Mouse (Mus musculus) urinary bladder, postnatal 25 days (tissue): ENCODE data around the gene Itga6.

Source experiments
- DNase-seq: peaks from one replicate; pipeline ENCODE4 v3.0.0; 2022; ENCODE audit warnings: low spot score

The Itga6 gene

GRCm38 (mm10) chr2:71734792-71735392, 10.5 kb upstream of the Itga6 start:
- DNase-seq, result no peak

DNA sequence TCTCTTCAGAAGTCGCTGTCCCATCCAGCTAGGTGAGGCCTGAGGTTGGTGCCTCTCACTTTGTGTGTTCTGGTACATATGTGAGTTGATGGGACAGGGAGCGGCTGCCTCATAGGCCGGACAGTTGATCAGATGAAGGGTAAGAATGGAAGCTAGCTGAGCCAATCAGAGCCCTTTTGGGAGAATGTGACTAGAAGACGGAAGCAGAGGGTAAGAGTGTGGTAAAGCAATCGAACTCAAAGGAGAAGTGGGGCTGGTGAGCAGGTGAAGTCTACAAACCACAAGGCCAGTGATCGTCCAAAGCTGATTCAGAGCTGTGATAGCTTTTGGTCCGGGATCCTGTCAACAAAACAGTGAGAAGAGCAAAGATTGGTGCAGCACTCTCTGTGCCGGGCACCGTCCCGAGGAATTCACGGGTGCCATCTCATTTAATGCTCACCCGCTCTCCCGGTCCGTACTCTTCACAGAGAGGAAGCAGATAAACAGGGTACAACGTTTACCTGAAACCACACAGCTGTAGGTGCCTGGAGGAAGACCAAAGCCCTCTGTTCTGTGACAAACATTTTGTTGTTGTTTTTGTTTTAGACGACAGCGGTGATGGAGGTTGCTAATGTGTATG, 9.8 kb upstream of the Itga6 start:
- DNase-seq, result no peak

- no peak for DNase-seq
Observed at GRCm38 (mm10) chr2:71736213-71736612, 9.2 kb upstream of the Itga6 start.

- no peak for DNase-seq
Observed at GRCm38 (mm10) chr2:71739173-71739860, 6.1 kb upstream of the Itga6 start.

- DNase-seq, result no peak
Observed at GRCm38 (mm10) chr2:71742557-71742956, 2.9 kb upstream of the Itga6 start.

DNA sequence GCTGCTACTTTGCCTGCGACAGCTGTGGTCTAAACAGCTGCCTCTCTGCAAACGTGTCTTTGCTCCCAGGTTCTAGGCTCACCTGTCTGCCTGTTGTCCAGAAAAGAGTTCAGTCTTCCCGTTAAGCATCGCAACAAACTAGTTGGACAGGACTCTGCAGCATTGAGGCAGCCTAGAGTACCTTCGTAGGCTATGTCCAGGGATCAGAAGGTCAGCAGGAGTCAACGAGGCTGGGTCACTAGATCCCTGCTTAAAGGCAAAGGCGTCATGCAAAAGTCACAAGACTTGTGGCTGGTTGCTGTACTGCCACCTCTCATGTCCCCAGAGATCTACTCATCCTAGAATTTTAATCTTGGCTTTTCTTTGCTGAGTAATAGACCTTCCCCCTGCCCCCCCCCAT, 2.0 kb upstream of the Itga6 start:
- no peak for DNase-seq

- no peak for DNase-seq
Observed at GRCm38 (mm10) chr2:71744320-71744719, 1.1 kb upstream of the Itga6 start.

DNA sequence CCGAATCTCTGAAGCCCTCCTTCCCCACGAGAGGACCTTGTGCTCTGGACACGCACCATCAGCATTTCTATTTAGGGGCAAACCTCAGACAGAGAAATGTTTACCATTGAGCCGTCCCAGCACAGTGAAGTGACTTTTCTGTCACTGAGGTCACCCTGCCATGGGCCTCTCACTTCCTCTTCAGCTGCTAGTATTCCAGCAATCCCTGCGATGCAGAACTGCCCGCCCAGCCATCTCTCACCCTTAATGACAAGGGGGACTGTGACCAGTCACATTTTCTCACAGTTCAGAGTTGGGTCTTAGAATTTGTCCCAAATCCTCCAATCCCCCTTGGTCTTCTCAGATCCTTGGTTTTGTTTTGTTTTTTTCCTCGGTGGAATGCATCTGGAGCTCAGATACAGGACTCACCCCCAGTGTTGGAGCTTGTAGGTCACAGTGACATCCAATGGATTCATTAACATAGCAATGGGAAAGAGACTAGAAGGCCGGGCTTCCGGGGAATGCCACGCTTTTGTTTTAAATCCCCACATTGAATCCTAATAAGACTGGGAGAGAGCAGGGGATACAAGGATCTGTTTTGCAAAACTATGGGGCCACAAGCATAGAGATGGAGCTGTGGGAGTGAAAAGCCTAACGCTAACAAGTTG, 432 bp upstream of the Itga6 start:
- no peak for DNase-seq

- DNase-seq, result no peak
Observed at GRCm38 (mm10) chr2:71748451-71748850, 3.0 kb downstream of the Itga6 start.

GRCm38 (mm10) chr2:71749367-71750086, 4.1 kb downstream of the Itga6 start:
- no peak for DNase-seq

GRCm38 (mm10) chr2:71750087-71750453, 4.7 kb downstream of the Itga6 start:
- no peak for DNase-seq

GRCm38 (mm10) chr2:71751336-71751735, 5.9 kb downstream of the Itga6 start:
- DNase-seq, result no peak

GRCm38 (mm10) chr2:71751863-71752262, 6.4 kb downstream of the Itga6 start:
- DNase-seq, result no peak

GRCm38 (mm10) chr2:71752383-71752782, 7.0 kb downstream of the Itga6 start:
- DNase-seq, result no peak

DNA sequence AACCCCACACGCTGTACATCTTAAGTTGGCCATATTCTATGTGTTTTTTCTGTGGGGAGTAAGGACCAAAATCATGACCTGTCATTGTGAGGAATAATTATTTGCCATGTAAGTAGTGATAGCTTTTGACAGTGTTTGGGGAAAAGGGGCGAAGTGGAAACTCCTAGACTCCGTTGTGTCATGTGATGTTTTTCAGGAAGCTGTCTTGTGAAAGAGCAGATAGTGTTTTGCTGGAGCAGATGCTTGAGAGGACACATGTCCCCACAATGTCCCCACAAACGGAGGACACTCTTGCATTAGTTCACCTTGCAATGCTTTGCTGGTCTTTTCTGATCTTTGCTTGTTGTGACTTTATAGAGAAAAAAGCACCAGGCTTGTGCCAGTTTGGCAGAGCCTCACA, 7.7 kb downstream of the Itga6 start:
- no peak for DNase-seq

DNA sequence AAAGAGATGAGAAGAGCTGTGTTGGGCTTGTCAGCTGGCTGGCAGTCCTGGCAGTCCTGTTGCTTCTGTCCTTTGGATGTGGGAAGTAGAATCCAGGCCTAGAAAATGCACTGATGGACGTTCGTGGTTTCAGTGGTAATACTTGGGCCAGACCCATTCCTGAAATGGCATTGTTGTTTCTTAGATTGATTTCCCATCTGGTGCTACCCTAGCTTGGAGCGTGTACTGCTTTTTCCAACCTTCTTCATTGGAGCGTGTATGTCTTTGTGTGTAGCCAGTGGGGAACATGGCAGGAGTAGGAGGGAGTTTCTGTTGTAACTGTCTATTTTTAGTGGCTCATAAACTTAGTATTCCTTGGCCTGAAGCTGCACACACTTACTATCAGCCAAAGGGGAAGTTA, 10.3 kb downstream of the Itga6 start:
- DNase-seq, result no peak

GRCm38 (mm10) chr2:71757098-71757497, 11.7 kb downstream of the Itga6 start:
- DNase-seq, result no peak

GRCm38 (mm10) chr2:71758591-71759531, 13.4 kb downstream of the Itga6 start:
- no peak for DNase-seq

DNA sequence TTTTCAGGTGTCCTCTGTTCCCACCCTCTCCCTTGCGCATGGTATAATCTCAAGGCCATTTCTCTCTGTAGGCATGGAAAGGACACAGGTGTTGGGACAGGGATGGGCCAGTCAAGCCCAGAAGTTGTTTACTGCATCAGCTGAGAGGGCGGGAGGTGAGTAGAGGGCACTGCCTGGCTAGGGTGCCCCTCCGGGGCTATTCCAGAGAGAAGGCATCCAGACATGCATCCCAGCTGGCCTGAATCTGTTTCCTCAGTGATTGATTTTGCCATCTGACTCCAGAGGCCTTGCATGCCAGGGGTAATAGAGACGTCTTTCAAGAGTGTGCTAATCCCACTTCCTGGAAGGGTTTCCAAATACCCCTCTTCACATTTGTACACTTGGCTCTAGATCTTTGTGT, 14.7 kb downstream of the Itga6 start:
- no peak for DNase-seq

DNA sequence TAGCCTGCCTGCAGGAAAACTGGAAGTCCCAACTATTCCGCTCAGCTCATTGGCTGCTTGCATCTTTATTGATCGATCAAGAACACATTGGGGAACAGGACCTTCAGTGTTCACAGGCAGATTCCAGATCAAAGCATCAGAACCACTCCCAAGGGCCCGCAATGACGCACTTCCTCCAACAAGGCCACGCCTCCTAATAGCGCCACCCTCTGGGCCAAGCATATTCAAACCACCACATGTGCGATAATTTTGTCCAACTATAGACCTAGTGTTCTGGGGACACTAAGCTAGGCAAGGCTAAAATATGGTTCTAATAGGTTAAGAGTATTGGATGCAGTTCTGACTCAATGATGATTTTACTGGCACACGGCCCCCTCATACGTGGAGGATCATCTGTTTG, 15.7 kb downstream of the Itga6 start:
- DNase-seq, result no peak

DNA sequence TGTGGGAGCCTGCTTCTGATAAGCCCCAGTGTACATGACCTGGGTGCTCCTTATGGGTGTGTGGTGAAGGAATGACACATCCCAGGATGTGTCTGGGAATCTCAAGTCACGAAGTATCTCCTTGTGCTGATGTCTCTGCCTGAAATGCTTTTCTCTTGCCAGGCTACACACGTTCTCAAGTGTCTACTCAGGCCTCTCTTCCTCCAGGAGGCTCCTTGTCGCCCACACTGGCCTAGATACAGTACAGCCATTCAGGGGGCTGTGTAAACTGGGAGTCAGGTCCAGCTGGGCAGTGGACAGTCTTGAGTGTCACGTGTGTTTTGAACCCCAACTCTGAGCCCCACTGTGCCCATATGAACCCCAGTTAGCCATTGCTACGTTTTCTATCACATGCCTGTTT, 19.1 kb downstream of the Itga6 start:
- no peak for DNase-seq
